In the genomic region with DNA sequence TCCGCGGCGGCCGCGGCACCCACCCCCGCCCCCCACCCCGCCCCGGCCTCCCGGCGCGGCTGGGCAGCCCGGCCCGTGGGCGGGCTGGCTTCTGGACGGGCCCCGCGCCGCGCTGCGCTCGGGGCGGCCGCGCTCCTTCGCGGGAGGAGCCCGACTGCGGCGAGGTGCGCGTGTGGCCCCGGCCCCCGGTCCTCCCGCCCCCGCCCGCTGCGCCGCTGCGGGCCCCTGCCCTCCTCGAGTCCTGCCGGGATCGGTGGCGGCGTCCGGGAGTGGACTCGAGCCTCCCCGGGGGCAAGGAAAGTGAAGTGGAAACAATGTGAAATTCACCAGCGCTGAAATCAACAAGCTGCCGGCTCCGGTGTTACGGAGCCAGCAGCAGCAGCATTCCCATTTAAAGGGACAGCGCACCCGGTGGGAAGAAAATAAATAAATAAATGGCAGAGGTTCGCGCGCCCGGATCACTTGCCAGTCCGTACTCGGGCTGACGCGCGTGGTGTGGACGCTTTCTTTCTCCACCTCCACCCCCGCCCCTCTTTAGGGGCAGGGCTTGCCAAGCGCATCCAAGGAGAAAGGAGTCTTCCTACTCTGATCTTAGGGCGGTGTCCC, we compare ENCODE assay signal across 8 mouse cellular contexts. TPM values are rescaled to one million over a fixed set of nuclear protein-coding genes. Genes with fewer than 3 reads are reported as not detected.
A peak's percentile ranks its signal among the peaks of the same experiment; 100 is the strongest.
DNase-seq lines count a peak whose midpoint lies in the region; ATAC-seq and TF ChIP-seq lines count a peak whose summit lies in the region.

No protein-coding gene starts in this region.

- H3K4me2 ChIP-seq in embryonic facial prominence, embryonic 15.5 days (replicated peaks): peak overlapping the region; percentile 89
- H3K4me2 ChIP-seq in kidney, embryonic 14.5 days (replicated peaks; ENCODE audit: low read depth, low read length): peak overlapping the region; percentile 62
- peak overlapping the region; percentile 84 for H3K4me2 ChIP-seq in limb, embryonic 15.5 days
- peak overlapping the region; percentile 71 for H3K4me2 ChIP-seq in midbrain, postnatal 0 days (ENCODE audit: low read depth, low read length, poor library complexity, severe bottlenecking)

- peak overlapping the region; percentile 42; the same call in 1 of the 2 replicates for H3K4me3 ChIP-seq in spleen, adult 2 months (ENCODE audit: extremely low read depth, insufficient read depth, insufficient read length)
- peak overlapping the region; percentile 85 for H3K4me3 ChIP-seq in embryonic facial prominence, embryonic 15.5 days (replicated peaks)
- H3K4me3 ChIP-seq in heart, embryonic 10.5 days: peak overlapping the region; percentile 86
- peak overlapping the region; percentile 88 for H3K4me3 ChIP-seq in kidney, embryonic 14.5 days (ENCODE audit: low read length)
- peak overlapping the region; percentile 81 for H3K4me3 ChIP-seq in limb, embryonic 15.5 days
- peak overlapping the region; percentile 97 for H3K4me3 ChIP-seq in midbrain, postnatal 0 days (ENCODE audit: low read depth, low read length)

- no peaks in the 10 kb centered on the region for H3K9me3 ChIP-seq in embryonic facial prominence, embryonic 15.5 days (replicated peaks)
- H3K9me3 ChIP-seq in heart, embryonic 10.5 days: no peaks in the 10 kb centered on the region
- H3K9me3 ChIP-seq in kidney, embryonic 14.5 days (ENCODE audit: control insufficient read depth, low read length): no peaks in the 10 kb centered on the region
- H3K9me3 ChIP-seq in limb, embryonic 15.5 days: no peaks in the 10 kb centered on the region
- no peaks in the 10 kb centered on the region for H3K9me3 ChIP-seq in midbrain, postnatal 0 days (ENCODE audit: low read length)

- H3K27ac ChIP-seq in spleen, adult 2 months (ENCODE audit: insufficient read depth, low read length): no peak overlapping the region
- H3K27ac ChIP-seq in embryonic facial prominence, embryonic 15.5 days (replicated peaks): peak overlapping the region; percentile 87
- H3K27ac ChIP-seq in heart, embryonic 10.5 days: peak overlapping the region; percentile 97
- peak overlapping the region; percentile 93 for H3K27ac ChIP-seq in kidney, embryonic 14.5 days (ENCODE audit: low read depth, low read length)
- H3K27ac ChIP-seq in limb, embryonic 15.5 days: peak overlapping the region; percentile 89
- H3K27ac ChIP-seq in midbrain, postnatal 0 days (ENCODE audit: low read depth, low read length): peak overlapping the region; percentile 88

- peak overlapping the region; percentile 70 for H3K9ac ChIP-seq in embryonic facial prominence, embryonic 15.5 days
- H3K9ac ChIP-seq in kidney, embryonic 14.5 days (ENCODE audit: low read depth, low read length): peak overlapping the region; percentile 92
- peak overlapping the region; percentile 70 for H3K9ac ChIP-seq in limb, embryonic 15.5 days
- peak overlapping the region; percentile 91 for H3K9ac ChIP-seq in midbrain, postnatal 0 days (replicated peaks; ENCODE audit: low read length, poor library complexity, severe bottlenecking)

- no peak for TF ChIP-seq POLR2A in spleen, adult 2 months (IDR thresholded peaks at IDR 0.05; ENCODE audit: low read depth, low read length)

- peak; percentile 73 for ATAC-seq in embryonic facial prominence, embryonic 15.5 days (ENCODE audit: insufficient number of reproducible peaks, low FRiP score, low TSS enrichment, low read depth)
- ATAC-seq in kidney, embryonic 14.5 days (ENCODE audit: low FRiP score, low TSS enrichment): peak; percentile 74
- ATAC-seq in limb, embryonic 15.5 days (ENCODE audit: insufficient number of reproducible peaks, low FRiP score, low TSS enrichment, low read depth): peak; percentile 46
- ATAC-seq in midbrain, postnatal 0 days (ENCODE audit: low FRiP score): peak; percentile 76

- 2% methylated on average over 65 of the region's 66 CpGs for WGBS in spleen, adult 2 months
- under 1% methylated on average over 47 of the region's 66 CpGs for WGBS in embryonic facial prominence, embryonic 15.5 days
- WGBS in heart, embryonic 10.5 days: 2% methylated on average over 65 of the region's 66 CpGs
- WGBS in kidney, embryonic 14.5 days: under 1% methylated on average over 54 of the region's 66 CpGs
- WGBS in limb, embryonic 15.5 days: under 1% methylated on average over 58 of the region's 66 CpGs
- under 1% methylated on average over 40 of the region's 66 CpGs for WGBS in midbrain, postnatal 0 days

- no peaks in the 10 kb centered on the region for H3K36me3 ChIP-seq in spleen, adult 2 months (ENCODE audit: control insufficient read depth, insufficient read depth, low read length)
- no peaks in the 10 kb centered on the region for H3K36me3 ChIP-seq in embryonic facial prominence, embryonic 15.5 days
- peaks cover 3% of the 10 kb centered on the region; the same call in 1 of the 2 replicates for H3K36me3 ChIP-seq in heart, embryonic 10.5 days
- no peaks in the 10 kb centered on the region for H3K36me3 ChIP-seq in kidney, embryonic 14.5 days (ENCODE audit: control insufficient read depth, insufficient read depth, low read length)
- no peaks in the 10 kb centered on the region for H3K36me3 ChIP-seq in limb, embryonic 15.5 days
- no peaks in the 10 kb centered on the region for H3K36me3 ChIP-seq in midbrain, postnatal 0 days (ENCODE audit: insufficient read depth, low read length)

- DNase-seq in spleen, adult 2 months (ENCODE audit: low read depth in 1 of 2, low spot score in 2 of 2): no peak
- DNase-seq in spleen, adult 18-20 months: no peak
- DNase-seq in heart, embryonic 10.5 days (ENCODE audit: low spot score): peak; percentile 80
- peak; percentile 89 for DNase-seq in midbrain, postnatal 0 days (ENCODE audit: low spot score)
- peak; percentile 52 for DNase-seq in urinary bladder, postnatal 25 days (ENCODE audit: low spot score)

- peaks cover 11% of the 10 kb centered on the region; the same call in 1 of the 2 replicates for H3K27me3 ChIP-seq in spleen, adult 2 months (ENCODE audit: control insufficient read depth, insufficient read depth, low read length)
- H3K27me3 ChIP-seq in embryonic facial prominence, embryonic 15.5 days: no peaks in the 10 kb centered on the region
- no peaks in the 10 kb centered on the region for H3K27me3 ChIP-seq in heart, embryonic 10.5 days (ENCODE audit: insufficient read depth, poor library complexity, severe bottlenecking)
- peaks cover 5% of the 10 kb centered on the region; the same call in 1 of the 2 replicates for H3K27me3 ChIP-seq in kidney, embryonic 14.5 days (ENCODE audit: control insufficient read depth, insufficient read depth, low read length)
- H3K27me3 ChIP-seq in limb, embryonic 15.5 days: peaks cover 12% of the 10 kb centered on the region
- no peaks in the 10 kb centered on the region for H3K27me3 ChIP-seq in midbrain, postnatal 0 days (ENCODE audit: insufficient read depth, low read length)

- TF ChIP-seq CTCF in spleen, adult 2 months (IDR thresholded peaks at IDR 0.05; ENCODE audit: extremely low read depth, insufficient read depth, insufficient read length, insufficient replicate concordance): no peak
- no peak for TF ChIP-seq CTCF in midbrain, postnatal 0 days (IDR thresholded peaks at IDR 0.05)

- no peaks in the 10 kb centered on the region; the same call in 1 of the 2 replicates for H3K4me1 ChIP-seq in spleen, adult 2 months (ENCODE audit: control insufficient read depth, insufficient read depth, insufficient read length)
- peaks cover 12% of the 10 kb centered on the region for H3K4me1 ChIP-seq in embryonic facial prominence, embryonic 15.5 days
- H3K4me1 ChIP-seq in heart, embryonic 10.5 days: peaks cover 9% of the 10 kb centered on the region
- peaks cover 8% of the 10 kb centered on the region for H3K4me1 ChIP-seq in kidney, embryonic 14.5 days (ENCODE audit: control insufficient read depth, insufficient read depth, low read length)
- H3K4me1 ChIP-seq in limb, embryonic 15.5 days: peaks cover 14% of the 10 kb centered on the region
- peaks cover 8% of the 10 kb centered on the region; the same call in 1 of the 2 replicates for H3K4me1 ChIP-seq in midbrain, postnatal 0 days (ENCODE audit: insufficient read depth, low read length)

RNA-seq across cellular contexts. Expression of a gene that starts 0.3 kb away (rescaled TPM):
- polyA plus RNA-seq in spleen, adult 2 months (2012; rRNA removed): 1.1 and 1.4 TPM in 2 replicates
- polyA plus RNA-seq in embryonic facial prominence, embryonic 15.5 days (2015; fragmentation: Nextera tagmentation; extraction: Ambion mirVana): 6.0 and 6.2 TPM in 2 replicates
- 5.8 and 7.2 TPM in 2 replicates for polyA plus RNA-seq in heart, embryonic 10.5 days (2016; fragmentation: Nextera tagmentation; extraction: Ambion mirVana)
- polyA plus RNA-seq in kidney, embryonic 14.5 days (2014; fragmentation: Nextera tagmentation; extraction: Ambion mirVana): 6.3 and 9.4 TPM in 2 replicates
- 7.4 and 7.7 TPM in 2 replicates for polyA plus RNA-seq in limb, embryonic 15.5 days (2015; fragmentation: Nextera tagmentation; extraction: Ambion mirVana)
- 51.5 and 55.6 TPM in 2 replicates for total RNA-seq in midbrain, postnatal 0 days (2014; rRNA removed)
- 16.5 and 16.9 TPM in 2 replicates for polyA plus RNA-seq in midbrain, postnatal 0 days (2015; fragmentation: Nextera tagmentation; extraction: Ambion mirVana)

Comparison
In these comparisons a context has a peak if more than half of its experiments do, and no peak if none do; other contexts are left out.
1. DNase-seq: peak in heart, embryonic 10.5 days (single experiment), midbrain, postnatal 0 days (single experiment) and urinary bladder, postnatal 25 days (single experiment); none in spleen, adult 2 months (0 of 2) and spleen, adult 18-20 months (0 of 2).
2. H3K4me3 ChIP-seq: peak in every context shown above with its lines; median percentile 97 in midbrain, postnatal 0 days; 88 in kidney, embryonic 14.5 days; 86 in heart, embryonic 10.5 days; 85 in embryonic facial prominence, embryonic 15.5 days; 81 in limb, embryonic 15.5 days; 42 in spleen, adult 2 months.
3. Peak in every context shown above with its lines, with median percentiles within 50 percentile points of each other: ATAC-seq, H3K4me2 ChIP-seq and H3K9ac ChIP-seq.